Mouse (Mus musculus) olfactory bulb, adult 2 months (tissue): Measurements from ENCODE around the gene Scd2. TPM values are rescaled to one million over a fixed set of nuclear protein-coding genes. Genes with fewer than 3 reads are reported as not detected.
"Not testable (repeated sequence)": the region's sequence is repeated elsewhere in the genome, so short reads cannot be mapped to it uniquely, and the experiment has no call there.

Experiments used
- H3K27ac ChIP-seq: fragments of 200-500 bp; 2 replicates; pipeline ENCODE4 v1.5.1; 2012; ENCODE audit warnings: low read depth, low read length; ENCODE audit not compliant: insufficient read depth
- H3K4me1 ChIP-seq: fragments of 200-500 bp; 2 replicates; pipeline ENCODE4 v1.6.1; 2012; ENCODE audit warnings: low read length; ENCODE audit not compliant: control insufficient read depth, insufficient read depth
- H3K4me3 ChIP-seq: fragments of 200-500 bp; 2 replicates; pipeline ENCODE4 v1.5.1; 2012; ENCODE audit warnings: mild to moderate bottlenecking, low read depth, low read length, moderate library complexity; ENCODE audit not compliant: insufficient read depth
- CTCF ChIP-seq: fragments of 200-500 bp; IDR thresholded peaks from 2 replicates; pipeline ENCODE4 v1.5.1; 2012; ENCODE audit warnings: low read depth, mild to moderate bottlenecking, low read length, moderate library complexity; ENCODE audit not compliant: insufficient read depth
- POLR2A ChIP-seq: fragments of 200-500 bp; IDR thresholded peaks from 2 replicates; pipeline ENCODE4 v1.6.1; 2012; ENCODE audit warnings: mild to moderate bottlenecking, low read depth, low read length, moderate library complexity; ENCODE audit not compliant: insufficient read depth
- WGBS: fragments of 180-500 bp; shearing (Covaris S2); methylation state at CpG from one replicate; pipeline ENCODE4 v1.1.7; 2018; 5-methylcytosine and 5-hydroxymethylcytosine counted together
- polyA plus RNA-seq: library from polyadenylated mRNA; stranded (reverse); fragments of >200 nt; gene quantifications from 2 replicates; pipeline ENCODE4 v1.2.4, GENCODE M21; 2012; ENCODE audit warnings: low replicate concordance; ENCODE audit not compliant: missing spikeins, insufficient read depth, insufficient read length

The Scd2 gene
- polyA plus RNA-seq = 299 and 337 TPM in 2 replicates

- H3K4me3 ChIP-seq = peak within 1 kb of the TSS; percentile 93
- 5% methylated on average over 21 of the region's 21 CpGs for WGBS
Observed at GRCm38 (mm10) chr19:44292941-44293768, at the start of gene Scd2. Gene Scd2, plus strand, starts transcription at chr19:44293674.

GRCm38 (mm10) chr19:44245761-44246171, 47.7 kb upstream of the Scd2 start:
- Histone ChIP-seq H3K27ac (no peak overlapping the region), H3K4me1 (peaks cover 19% of the 10 kb centered on the region), H3K4me3 (no peak overlapping the region)
- under 1% methylated on average over 5 of the region's 5 CpGs for WGBS
- TF ChIP-seq CTCF (no peak), POLR2A (no peak)

More at GRCm38 (mm10) chr19:44292941-44293768, at the start of gene Scd2:
- TF ChIP-seq CTCF = no peak
- no peak for TF ChIP-seq POLR2A
- peak within 1 kb of the TSS; percentile 99 for H3K27ac ChIP-seq
- peaks cover 15% of the 10 kb centered on the region for H3K4me1 ChIP-seq

GRCm38 (mm10) chr19:44246341-44246911, 47.0 kb upstream of the Scd2 start:
- TF ChIP-seq CTCF (no peak), POLR2A (no peak)
- Histone ChIP-seq H3K4me3 (no peak overlapping the region), H3K4me1 (peaks cover 19% of the 10 kb centered on the region), H3K27ac (peak overlapping the region; percentile 49)
- 51% methylated on average over 11 of the region's 11 CpGs for WGBS

GRCm38 (mm10) chr19:44247281-44248080, 46.0 kb upstream of the Scd2 start:
- Histone ChIP-seq H3K4me3 (peak overlapping the region; percentile 36), H3K27ac (peak overlapping the region; percentile 89), H3K4me1 (peaks cover 19% of the 10 kb centered on the region)
- WGBS = 5% methylated on average over 25 of the region's 25 CpGs
- TF ChIP-seq CTCF = no peak
- TF ChIP-seq POLR2A = no peak

- whole genome bisulfite sequencing = 4% methylated on average over 36 of the region's 36 CpGs
- Histone ChIP-seq H3K27ac (peak overlapping the region; percentile 89), H3K4me1 (peaks cover 19% of the 10 kb centered on the region), H3K4me3 (peak overlapping the region; percentile 36)
- no peak for TF ChIP-seq CTCF
- peak; percentile 52; the same call in 1 of the 2 replicates for TF ChIP-seq POLR2A
Observed at GRCm38 (mm10) chr19:44248081-44248853, 45.2 kb upstream of the Scd2 start.

GRCm38 (mm10) chr19:44248854-44249351, 44.6 kb upstream of the Scd2 start:
- H3K4me1 ChIP-seq = peaks cover 19% of the 10 kb centered on the region
- peak overlapping the region; percentile 87 for H3K27ac ChIP-seq
- TF ChIP-seq CTCF = no peak
- TF ChIP-seq POLR2A = no peak
- WGBS = 60% methylated on average over 11 of the region's 11 CpGs
- H3K4me3 ChIP-seq = no peak overlapping the region

- H3K4me1 ChIP-seq = peaks cover 19% of the 10 kb centered on the region
- not testable (repeated sequence) for H3K27ac ChIP-seq, H3K4me3 ChIP-seq
- 95% methylated on average over 6 of the region's 6 CpGs for WGBS
Observed at GRCm38 (mm10) chr19:44251138-44251537, 42.3 kb upstream of the Scd2 start.

- H3K4me3 ChIP-seq = no peak overlapping the region
- WGBS = 85% methylated on average over 12 of the region's 12 CpGs
- peaks cover 16% of the 10 kb centered on the region for H3K4me1 ChIP-seq
- TF ChIP-seq POLR2A (no peak), CTCF (no peak)
- H3K27ac ChIP-seq = no peak overlapping the region
Observed at GRCm38 (mm10) chr19:44251936-44252558, 41.4 kb upstream of the Scd2 start.

GRCm38 (mm10) chr19:44254106-44254505, 39.4 kb upstream of the Scd2 start:
- WGBS = 91% methylated on average over 4 of the region's 4 CpGs
- H3K4me1 ChIP-seq, H3K27ac ChIP-seq, H3K4me3 ChIP-seq: not testable (repeated sequence)
